Mouse (Mus musculus): ENCODE measurements around the gene Tbx10.
A peak's percentile ranks its signal among the peaks of the same experiment; 100 is the strongest.
"Not testable (repeated sequence)": the region's sequence is repeated elsewhere in the genome, so short reads cannot be mapped to it uniquely, and the experiment has no call there.

Tbx10 gene

DNA sequence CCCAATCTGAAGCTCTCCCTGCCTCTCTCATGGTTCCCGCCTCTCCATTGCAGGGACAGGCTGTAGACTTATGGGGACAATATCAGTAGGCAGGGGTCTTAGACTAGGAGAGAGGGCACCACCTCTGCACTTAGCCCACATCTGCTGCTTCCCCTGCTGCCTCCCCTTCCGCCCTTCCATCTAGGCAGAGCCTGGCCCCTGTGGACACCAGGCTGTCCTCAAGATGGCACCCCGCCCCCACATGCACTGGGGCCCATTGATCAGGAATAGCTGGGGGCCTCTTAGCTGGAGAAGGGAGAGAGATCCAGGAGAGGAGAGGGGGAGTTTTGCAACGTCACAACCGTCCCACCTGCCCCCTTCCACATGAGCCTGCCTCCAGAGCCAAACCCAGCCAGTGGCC lies at the start of gene Tbx10:
Gene Tbx10, plus strand, starts transcription at position 337 of the 400 bp plus-strand sequence.
- no peak for DNase-seq (ENCODE audit: low spot score)

DNA sequence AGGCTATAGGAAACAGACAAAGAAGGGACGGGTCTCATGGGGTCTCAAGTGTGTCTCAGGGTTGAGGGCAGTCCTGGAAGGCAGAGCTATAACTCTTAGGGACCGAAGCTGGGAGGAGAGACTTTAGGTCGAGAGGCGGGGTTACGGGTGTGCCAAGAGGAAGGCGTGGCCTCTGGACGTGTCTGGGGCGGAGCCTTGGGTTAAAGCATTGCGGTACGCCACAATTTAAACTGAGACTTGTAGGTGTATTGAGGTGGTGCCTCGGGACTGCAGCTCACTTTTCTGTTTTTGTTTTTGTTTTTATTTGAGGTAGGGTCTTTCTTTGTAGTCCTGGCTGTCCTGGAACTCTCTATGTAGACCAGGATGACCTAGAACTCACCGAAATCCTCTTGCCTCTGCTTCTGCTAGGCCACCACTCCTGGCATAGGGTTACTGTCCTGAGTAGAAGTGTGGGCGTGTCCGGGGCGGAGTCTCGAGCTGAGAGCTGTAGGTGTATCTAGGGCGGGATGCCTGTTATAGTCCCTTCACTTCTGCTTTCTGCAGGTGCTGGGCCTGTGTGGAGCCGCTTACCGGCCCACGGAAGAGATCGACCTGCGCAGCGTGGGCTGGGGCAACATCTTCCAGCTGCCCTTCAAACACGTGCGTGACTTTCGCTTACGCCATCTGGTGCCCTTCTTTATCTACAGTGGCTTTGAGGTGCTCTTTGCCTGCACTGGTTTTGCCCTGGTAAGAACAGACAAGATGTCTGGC lies 49.4 kb upstream of the Tbx10 start:
- DNase-seq (ENCODE audit: low spot score): peak; percentile 77

DNA sequence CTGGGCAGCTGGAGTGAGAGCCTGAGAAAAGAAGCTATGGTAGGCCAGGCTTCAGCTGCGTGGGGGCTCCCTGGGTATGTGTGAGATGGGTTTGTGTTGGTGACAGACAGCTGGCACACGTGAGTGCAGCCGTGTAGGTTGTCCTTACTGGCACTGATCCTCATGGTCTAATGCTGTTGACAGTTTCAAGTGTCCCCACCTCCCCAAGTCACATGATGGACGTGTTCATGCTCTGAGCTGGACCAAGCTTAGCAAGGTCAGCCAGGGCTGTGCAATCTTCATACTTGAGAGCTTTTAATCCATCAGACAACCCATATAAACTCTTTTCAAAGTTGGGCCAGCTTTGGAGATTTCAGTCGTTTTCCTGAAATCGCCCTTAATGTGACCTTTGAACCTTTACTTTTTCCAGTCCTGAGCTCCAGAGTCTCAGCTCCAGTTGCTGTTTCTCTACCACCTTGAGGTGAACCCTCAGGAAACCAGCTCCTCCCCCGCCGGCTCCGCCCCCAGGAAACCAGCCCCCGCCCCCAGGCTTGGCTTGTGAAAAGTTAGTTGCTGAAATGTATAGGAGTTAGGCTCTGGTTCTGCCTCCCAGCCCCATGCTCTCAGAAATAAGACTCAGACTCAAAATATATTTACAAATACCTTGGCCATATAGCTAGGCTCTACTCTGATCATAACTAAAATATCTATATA lies 46.5 kb upstream of the Tbx10 start:
- no peak for DNase-seq (ENCODE audit: low spot score)

DNA sequence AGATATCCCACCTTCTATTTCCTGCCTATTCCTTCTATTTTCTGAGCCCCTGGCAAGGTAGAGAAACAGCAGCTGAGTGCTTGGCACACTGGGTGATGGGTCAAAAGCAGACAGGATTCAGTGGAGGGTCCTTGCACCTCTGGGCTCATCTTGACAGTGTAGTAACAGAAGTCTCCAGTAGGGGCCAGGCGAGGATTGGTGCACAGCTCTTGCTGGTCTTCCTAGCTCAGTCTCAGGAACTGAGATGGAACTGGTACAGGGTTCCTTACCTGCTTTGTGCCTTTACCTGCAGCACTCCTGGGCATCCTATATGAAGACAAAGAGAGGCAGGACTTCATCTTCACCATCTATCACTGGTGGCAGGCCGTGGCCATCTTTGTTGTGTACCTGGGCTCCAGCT lies 45.8 kb upstream of the Tbx10 start:
- DNase-seq (ENCODE audit: low spot score): peak; percentile 78

DNA sequence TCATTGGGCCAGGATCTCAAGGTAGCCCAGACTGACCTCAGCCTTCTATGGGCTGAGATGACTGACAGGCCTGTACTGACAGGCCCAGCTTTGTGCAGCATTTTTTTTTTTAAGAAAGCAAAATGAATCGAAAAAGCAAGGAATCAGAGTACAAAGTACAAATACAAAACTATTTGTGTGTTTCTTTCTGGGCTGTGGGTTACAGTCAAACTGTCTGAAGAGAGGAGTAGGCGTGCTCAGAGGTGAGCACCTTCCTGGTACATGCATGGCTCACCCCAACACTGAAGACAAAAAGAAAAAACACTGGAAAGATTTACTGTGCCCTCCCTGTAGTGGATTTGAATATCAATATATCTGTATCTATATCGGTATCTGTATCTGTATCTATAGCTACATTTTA lies 44.7 kb upstream of the Tbx10 start:
- DNase-seq (ENCODE audit: low spot score): no peak

DNA sequence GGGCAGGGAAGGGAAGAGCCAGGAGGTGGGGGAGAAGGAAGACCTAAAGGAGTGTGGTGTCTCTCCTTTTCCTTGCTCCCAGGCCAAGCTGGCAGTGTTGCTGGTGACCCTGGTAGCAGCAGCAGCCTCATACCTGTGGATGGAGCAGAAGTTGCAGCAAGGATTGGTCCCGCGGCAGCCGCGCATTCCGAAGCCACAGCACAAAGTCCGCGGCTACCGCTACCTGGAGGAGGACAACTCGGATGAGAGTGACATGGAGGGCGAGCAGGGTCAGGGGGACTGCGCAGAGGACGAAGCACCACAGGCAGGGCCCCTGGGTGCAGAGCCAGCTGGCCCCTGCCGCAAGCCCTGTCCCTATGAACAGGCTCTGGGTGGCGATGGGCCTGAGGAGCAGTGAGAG lies 44.0 kb upstream of the Tbx10 start:
- DNase-seq (ENCODE audit: low spot score): no peak

DNA sequence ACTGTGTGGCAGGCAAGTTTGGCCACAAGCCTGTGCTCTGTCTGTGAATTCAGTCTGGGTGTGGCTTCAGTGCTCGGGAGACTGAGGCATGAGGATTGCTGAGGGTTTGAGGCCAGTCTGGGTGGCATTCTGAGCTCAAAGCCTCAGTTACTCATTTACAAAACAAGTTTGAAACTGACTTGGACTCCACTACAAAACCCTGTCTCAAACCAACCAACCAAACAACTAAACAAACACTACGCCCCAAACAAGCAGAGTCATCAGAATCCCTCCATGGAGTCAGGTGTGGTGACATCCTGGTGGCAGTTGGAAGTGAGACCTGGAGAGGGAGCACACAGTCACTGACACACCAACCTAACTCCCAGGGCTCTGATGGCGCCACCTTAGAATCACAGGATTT lies 42.2 kb upstream of the Tbx10 start:
- DNase-seq (ENCODE audit: low spot score): no peak

DNA sequence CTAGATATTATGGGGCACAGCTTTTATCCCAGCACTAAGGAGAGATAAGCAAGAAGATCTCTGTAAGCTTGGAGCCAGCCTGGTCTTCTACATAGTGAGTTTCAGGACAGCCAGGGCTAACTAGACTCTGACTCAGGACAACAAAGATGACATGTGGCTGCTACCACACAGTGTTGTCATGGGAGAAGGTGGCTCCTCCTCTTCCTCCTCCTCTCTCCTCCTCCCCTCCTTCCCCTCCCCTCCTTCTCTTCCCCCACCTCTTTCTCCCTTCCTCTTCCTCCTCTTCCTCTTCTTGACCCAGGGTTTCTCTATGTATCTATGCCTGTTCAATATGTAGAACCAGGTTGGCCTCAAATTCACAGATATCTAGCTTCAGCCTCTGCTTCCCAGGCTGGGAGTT lies 41.1 kb upstream of the Tbx10 start:
- DNase-seq (ENCODE audit: low spot score): no peak

DNA sequence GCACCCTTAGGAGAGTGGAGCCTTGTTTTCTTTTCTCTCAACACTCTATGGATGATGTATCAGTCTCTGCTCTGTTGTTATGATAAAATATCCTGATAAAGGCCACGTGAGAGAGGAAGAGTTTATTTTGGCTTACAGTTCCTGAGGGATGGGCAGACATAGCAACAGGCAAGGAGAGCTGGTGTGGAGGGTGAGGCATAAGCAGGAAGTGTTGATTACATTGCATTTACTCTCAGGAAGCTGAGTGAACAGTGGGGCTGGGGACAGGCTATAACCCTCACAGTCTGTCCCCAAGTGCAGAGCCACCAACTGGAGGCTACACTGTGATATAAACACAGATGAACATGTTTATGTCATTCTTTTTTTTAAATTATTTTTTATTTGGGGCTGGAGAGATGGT lies 40.5 kb upstream of the Tbx10 start:
- DNase-seq (ENCODE audit: low spot score): no peak

DNA sequence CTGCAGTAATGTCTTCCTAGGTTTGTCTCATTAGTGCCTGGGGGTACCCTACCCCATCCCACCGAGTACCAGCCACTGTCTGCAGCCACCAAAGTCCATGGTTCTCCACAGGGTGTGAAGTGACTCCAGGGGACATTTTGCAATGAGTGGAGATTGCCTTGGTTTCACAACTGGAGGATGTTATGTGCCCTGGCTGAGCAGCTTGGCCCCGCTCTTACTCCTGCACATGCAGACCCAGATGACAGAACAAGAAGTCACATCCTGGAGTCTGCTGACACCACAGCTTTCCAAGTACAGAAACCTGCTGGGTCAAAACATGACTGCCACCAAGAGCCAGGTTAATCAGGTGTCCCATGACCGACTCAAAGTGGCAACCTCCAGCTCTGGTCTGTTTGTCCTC lies 37.5 kb upstream of the Tbx10 start:
- DNase-seq (ENCODE audit: low spot score): no peak

DNA sequence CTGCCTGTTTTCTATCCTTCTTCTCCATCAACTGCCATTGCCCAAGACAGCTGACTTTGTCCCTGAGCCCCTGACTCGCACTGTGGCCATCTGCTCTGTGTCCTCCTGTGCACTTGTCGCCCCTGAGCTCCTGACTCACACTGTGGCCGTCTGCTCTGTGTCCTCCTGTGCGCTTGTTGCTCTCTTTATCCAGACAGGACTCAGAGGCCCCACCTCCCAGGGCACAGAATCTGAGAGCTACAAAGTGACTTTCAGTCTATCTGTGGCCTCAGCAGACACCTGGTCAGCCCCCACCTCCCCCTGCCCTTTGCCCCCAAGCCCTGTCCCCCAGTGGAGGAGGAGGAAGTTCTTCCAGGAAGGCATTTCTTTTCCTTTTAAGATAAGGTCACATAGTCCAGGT lies 36.7 kb upstream of the Tbx10 start:
- DNase-seq (ENCODE audit: low spot score): no peak

DNA sequence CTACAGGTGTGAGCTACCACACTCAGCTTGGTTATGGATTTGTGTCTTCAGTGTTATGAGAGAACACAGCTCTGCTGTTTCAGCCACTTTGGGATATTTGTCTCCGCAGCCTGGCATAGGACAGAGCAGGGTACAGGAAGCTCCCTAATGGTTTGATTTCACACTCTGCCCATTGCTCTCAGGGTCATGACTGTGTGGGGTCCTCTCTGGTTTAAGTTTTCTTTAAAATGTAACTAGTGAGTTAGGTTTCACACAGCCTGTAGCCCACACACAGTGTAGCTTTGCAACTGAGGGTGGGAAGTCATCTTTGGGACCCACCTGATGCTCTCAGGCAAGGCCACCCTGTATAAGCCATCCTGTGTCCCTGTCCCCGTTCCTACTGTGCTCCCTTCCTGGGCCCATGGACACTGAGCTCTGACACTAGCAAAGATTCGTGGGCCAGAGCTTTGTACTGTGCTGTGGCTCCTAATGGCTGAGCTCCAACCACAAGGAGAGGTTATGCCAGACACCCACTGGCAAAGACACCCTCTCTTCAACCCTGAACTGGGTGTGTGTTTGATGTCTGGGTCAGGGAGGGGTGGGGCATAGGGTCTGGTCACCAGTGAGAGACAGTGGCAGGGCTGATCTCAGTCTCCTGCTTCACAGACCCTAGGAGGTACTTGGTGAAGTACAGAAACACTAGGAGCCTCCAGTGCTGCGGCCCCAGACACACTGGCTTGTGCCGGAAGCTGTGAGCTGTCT lies 35.1 kb upstream of the Tbx10 start:
- not testable (repeated sequence) for DNase-seq (ENCODE audit: low spot score)

DNA sequence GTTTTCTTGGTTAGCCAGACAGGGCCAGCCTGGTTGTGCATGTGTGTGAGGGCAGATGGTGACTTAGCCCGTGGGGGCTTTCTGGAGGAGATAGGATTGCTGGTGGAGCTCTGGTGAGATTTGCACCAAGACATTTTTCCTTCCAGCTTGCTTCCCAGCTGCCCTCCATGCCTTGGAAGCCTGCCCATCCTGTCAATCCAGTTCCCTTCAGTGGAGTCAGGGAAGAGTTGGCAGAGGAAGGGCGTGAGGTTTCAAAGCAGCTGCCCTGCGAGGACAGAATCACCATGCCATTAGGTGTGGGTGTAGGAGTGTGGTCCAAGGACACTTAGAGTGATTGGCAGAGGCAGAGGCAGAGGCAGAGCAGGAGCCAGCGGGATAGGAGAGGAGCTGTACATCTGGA lies 34.1 kb upstream of the Tbx10 start, which contains the start of gene Aldh3b3:
Gene Aldh3b3, plus strand, starts transcription at position 176 of the 400 bp plus-strand sequence.
- no peak for DNase-seq (ENCODE audit: low spot score)

DNA sequence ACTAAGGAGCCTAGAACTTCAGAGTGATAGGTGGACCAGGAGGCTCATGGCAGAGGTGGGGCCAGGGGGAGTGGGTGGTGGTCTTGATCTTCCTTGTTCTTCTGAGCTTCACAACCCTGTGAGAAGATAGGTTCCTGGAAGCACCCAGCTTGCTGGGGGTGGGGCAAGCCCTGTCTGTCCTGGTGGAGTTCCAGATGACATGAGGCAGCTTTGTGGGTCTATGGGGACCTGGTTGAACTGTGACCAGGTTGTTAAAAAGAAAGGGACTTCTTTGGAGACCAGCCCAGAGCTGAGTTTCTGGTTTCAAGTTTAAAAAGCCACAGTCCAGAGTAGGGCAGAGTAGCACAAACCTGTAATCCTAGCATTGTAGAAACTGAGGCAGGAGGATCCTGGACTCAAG lies 33.5 kb upstream of the Tbx10 start:
- DNase-seq (ENCODE audit: low spot score): no peak

DNA sequence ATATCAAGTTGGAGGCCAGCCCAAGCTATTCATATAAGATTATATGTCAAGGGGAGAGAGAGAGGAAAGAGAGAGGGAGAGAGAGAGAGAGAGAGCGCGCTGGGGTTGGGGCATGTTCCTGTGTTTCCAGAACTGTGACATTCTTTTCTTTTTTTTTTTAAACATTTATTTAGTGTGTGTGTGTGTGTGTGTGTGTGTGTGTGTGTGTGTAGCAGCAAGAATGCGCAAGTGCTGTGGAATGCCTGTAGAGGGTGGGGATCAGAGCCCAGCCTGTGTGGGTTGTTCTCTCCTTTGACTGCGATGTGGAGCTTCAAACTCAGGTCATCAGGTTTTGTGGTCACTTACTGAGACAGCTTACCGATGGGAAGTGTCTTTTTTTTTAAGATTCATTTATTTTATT lies 32.3 kb upstream of the Tbx10 start:
- no peak for DNase-seq (ENCODE audit: low spot score)

DNA sequence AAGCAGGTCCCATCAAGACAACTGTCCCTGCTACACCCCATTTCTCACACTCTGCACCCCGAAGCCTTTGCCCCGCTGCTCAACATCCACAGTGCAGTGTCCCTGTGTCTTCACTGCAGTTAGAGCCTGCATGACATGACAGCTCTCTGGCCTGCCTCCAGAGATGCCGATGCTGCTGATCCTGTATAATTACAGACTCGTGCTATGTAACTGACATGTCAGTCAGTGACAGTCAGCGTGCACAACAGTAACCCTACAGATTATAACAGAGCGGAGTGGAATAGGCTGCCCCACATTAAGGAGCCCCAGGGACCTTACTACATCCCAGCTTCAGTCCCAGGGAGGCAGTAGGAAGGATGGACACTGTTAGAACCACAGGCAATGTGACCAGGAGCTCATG lies 30.7 kb upstream of the Tbx10 start:
- not testable (repeated sequence) for DNase-seq (ENCODE audit: low spot score)

DNA sequence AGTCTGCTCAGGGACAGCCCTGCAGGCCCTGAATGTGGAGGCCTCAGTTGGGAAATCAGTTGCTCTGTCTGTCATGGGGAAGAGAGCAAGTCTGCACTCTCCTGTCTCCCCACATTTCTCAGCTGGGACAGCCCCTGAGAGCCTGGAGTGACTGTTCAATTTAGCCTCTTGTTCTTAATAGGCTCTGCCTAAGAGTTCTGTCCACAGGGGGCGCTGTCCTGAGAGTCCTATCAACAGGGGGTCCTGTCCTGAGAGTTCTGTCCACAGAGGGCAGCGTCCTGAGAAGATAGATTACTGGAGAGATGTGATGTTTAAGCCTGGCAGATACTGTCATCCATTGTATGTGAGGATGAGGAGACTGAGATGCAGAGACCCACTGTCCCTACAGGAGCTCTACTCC lies 30.1 kb upstream of the Tbx10 start:
- DNase-seq (ENCODE audit: low spot score): no peak

DNA sequence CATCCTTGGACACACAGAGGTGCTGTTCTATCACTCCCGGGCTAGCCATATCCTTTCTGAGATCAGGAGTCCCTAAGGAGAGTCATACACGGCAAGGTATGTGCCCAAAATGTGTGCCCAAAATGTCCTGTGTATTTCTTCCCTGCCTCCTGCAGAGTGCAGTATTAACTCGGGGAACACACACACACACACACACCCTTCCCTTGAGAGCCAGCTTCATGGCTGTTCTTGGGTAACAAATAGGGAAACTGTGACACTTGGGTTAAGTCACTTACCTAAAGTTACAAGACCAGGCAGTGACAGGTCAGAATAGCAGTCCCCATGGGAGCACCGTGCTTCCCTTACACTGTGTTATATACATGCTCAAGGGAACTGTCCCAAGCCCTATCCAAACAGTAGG lies 28.5 kb upstream of the Tbx10 start:
- DNase-seq (ENCODE audit: low spot score): no peak

DNA sequence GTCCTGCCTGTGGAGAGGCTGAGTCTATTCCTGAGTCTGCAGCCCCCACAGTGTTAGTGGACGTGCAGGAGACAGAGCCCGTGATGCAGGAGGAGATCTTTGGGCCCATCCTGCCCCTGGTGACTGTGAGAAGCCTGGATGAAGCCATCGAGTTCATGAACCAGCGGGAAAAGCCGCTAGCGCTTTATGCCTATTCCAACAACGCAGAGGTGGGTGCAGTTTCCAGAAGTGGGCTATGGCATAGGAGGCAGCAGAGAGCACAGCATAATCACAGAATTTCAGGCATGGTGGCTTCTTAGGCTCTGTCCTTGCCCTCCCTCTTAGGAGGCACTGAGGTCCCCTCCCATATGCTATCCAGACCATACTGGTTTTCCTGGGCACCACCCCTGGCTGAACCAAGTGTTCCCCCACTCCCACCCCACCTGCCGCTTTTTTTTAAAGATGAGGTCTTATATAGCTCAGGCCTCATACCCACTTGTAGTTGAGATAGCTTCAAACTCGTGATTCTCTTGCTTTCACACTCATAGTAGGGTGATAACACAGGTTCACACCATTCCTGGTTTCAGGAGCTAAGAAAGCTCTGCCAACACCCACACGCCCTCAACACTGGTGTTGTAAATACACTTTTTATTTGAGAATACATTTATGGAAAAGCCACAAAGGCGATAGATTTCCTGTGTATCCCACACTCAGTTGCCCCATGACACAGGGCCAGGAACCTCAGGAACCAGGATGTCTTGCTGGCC lies 26.0 kb upstream of the Tbx10 start:
- DNase-seq (ENCODE audit: low spot score): no peak

DNA sequence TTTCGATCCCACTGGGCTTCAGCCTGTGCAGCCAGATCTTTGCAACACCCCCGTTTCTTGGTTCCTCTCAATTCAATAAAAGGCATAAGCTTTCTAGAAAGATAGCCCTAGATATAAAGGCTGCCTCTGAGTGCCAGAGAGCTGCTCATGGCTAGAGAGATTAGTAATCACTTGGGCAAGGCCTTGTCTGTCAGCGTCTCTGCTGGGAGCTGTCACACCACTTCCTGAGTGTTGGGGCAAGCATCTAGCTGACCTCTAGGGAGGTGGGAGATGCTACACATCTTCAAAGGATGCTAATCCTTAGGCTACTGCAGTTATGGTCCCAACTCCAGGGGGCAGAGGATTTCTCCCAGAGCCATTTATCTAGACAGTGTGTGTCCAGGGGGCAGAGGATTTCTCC lies 25.3 kb upstream of the Tbx10 start:
- no peak for DNase-seq (ENCODE audit: low spot score)

DNA sequence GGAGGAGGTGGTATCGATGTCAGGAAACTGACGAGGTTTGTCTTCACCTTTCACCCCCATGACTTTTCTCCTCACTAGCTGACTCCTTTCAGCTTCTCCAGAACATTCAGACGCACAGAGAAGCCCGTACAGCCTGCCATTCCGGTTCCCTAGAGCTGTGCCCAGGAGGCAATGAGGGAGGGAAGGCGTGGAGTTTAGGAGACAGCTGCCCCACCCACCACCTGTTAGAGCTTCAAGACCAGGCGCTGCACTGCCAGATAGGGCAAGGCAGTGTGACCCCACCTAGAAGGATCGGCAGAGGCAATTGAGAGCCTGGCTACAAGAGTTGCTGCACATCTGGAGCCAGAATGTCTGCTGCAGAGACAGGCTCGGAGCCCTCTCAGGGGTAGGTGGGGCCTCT lies 20.3 kb upstream of the Tbx10 start, which contains the start of gene Aldh3b2:
Gene Aldh3b2, plus strand, starts transcription at position 100 of the 400 bp plus-strand sequence.
- DNase-seq (ENCODE audit: low spot score): peak; percentile 47

DNA sequence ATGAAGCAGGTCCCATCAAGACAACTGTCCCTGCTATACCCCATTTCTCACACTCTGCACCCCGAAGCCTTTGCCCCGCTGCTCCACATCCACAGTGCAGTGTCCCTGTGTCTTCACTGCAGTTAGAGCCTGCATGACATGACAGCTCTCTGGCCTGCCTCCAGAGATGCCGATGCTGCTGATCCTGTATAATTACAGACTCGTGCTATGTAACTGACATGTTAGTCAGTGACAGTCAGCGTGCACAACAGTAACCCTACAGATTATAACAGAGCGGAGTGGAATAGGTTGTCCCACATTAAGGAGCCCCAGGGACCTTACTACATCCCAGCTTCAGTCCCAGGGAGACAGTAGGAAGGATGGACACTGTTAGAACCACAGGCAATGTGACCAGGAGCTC lies 17.9 kb upstream of the Tbx10 start:
- DNase-seq (ENCODE audit: low spot score): not testable (repeated sequence)

All from lung, postnatal 25 days (tissue).